Mouse (Mus musculus) limb, embryonic 14.5 days (tissue): ENCODE data around the gene Slc12a7. TPM values are rescaled to one million over a fixed set of nuclear protein-coding genes. Genes with fewer than 3 reads are reported as not detected.
A peak's percentile ranks its signal among the peaks of the same experiment; 100 is the strongest.

Experiments used
- ATAC-seq: fragments of 200-750 bp; cut with Nextera tagmentation; 2 replicates; pipeline ENCODE4 v1.8.0; 2017; ENCODE audit warnings: low read depth, moderate number of reproducible peaks, moderate TSS enrichment; ENCODE audit not compliant: low FRiP score
- DNase-seq: peaks from one replicate; pipeline ENCODE4 v3.0.0-alpha.2; 2015; ENCODE audit warnings: low spot score
- H3K27ac ChIP-seq: fragments of 300-500 bp; sonication (generic); replicated peaks from 2 replicates; pipeline ENCODE4 v1.5.1; 2014; ENCODE audit warnings: low read depth, mild to moderate bottlenecking, low read length, moderate library complexity, mixed read lengths
- H3K27me3 ChIP-seq: fragments of 300-500 bp; sonication (generic); 2 replicates; pipeline ENCODE4 v1.6.1; 2014; ENCODE audit warnings: low read length, mixed read lengths; ENCODE audit not compliant: control insufficient read depth, insufficient read depth
- H3K36me3 ChIP-seq: fragments of 300-500 bp; sonication (generic); 2 replicates; pipeline ENCODE4 v1.6.1; 2014; ENCODE audit warnings: mild to moderate bottlenecking, low read length, moderate library complexity, mixed read lengths; ENCODE audit not compliant: control insufficient read depth, insufficient read depth
- H3K4me1 ChIP-seq: fragments of 300-500 bp; sonication (generic); 2 replicates; pipeline ENCODE4 v1.6.1; 2014; ENCODE audit warnings: antibody characterized with exemption, low read length, mixed read lengths; ENCODE audit not compliant: control insufficient read depth, insufficient read depth
- H3K4me2 ChIP-seq: fragments of 300-500 bp; sonication (generic); replicated peaks from 2 replicates; pipeline ENCODE4 v1.6.1; 2014; ENCODE audit warnings: low read depth, mild to moderate bottlenecking, low read length, moderate library complexity; ENCODE audit not compliant: severe bottlenecking
- H3K4me3 ChIP-seq: fragments of 300-500 bp; sonication (generic); replicated peaks from 2 replicates; pipeline ENCODE4 v1.5.1; 2014; ENCODE audit warnings: low read length
- H3K9ac ChIP-seq: fragments of 300-500 bp; sonication (generic); 2 replicates; pipeline ENCODE4 v1.6.1; 2014; ENCODE audit warnings: mild to moderate bottlenecking, low read depth, low read length, moderate library complexity; ENCODE audit not compliant: severe bottlenecking
- H3K9me3 ChIP-seq: fragments of 300-500 bp; sonication (generic); 2 replicates; pipeline ENCODE4 v1.6.1; 2016; ENCODE audit warnings: low read length; ENCODE audit not compliant: control insufficient read depth
- POLR2A ChIP-seq: fragments of 200-500 bp; IDR thresholded peaks from 2 replicates; pipeline ENCODE4 v1.8.0; 2012; ENCODE audit warnings: inconsistent platforms, mild to moderate bottlenecking, moderate library complexity, borderline replicate concordance; ENCODE audit not compliant: insufficient read depth, insufficient read length; ENCODE audit errors: extremely low read depth
- WGBS: fragments of 180-500 bp; shearing (Covaris S2); extraction: QIAGEN DNeasy Blood & Tissue Kit; methylation state at CpG from one replicate; pipeline ENCODE4 v1.1.7; 2014; 5-methylcytosine and 5-hydroxymethylcytosine counted together
- polyA plus RNA-seq, 2 experiments: library from polyadenylated mRNA; depleted of rRNA in 1 of 2; stranded (reverse) in 1 of 2; unstranded in 1 of 2; fragments of >200 nt; fragmentation: Nextera tagmentation in 1 of 2; extraction: Ambion mirVana in 1 of 2; gene quantifications; 2 replicates each; pipeline versions ENCODE4 v1.2.1 to v1.2.3; 2012 to 2014

Slc12a7 gene
- polyA plus RNA-seq, 2 experiments = 16.5 to 32.8 TPM

DNA sequence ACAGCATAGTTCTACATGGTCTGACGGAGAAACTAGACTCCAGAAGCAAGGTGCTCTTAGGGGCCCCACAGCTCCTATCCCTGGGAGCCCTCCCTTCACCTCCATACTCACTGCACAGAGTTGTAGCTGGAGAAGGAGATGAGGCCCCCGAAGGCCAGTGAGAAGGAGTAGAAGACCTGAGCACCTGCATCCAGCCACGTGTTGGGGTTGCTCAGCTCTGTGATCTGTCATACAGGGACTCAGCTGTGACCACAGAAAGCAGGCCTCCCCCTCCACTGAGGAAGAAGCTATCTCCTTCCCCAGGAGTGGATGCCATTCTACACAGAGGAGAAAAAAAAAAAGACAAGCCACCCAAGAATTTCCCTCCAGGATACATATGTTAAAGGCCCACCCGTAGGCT lies 44.0 kb upstream of the Slc12a7 start:
- Histone ChIP-seq H3K27ac (no peak overlapping the region), H3K9me3 (no peaks in the 10 kb centered on the region), H3K9ac (no peak overlapping the region), H3K27me3 (no peaks in the 10 kb centered on the region), H3K4me2 (no peak overlapping the region), H3K36me3 (no peaks in the 10 kb centered on the region), H3K4me1 (no peaks in the 10 kb centered on the region), H3K4me3 (no peak overlapping the region)
- ATAC-seq = no peak
- TF ChIP-seq POLR2A = no peak
- no peak for DNase-seq
- 75% methylated on average over 4 of the region's 4 CpGs for WGBS

DNA sequence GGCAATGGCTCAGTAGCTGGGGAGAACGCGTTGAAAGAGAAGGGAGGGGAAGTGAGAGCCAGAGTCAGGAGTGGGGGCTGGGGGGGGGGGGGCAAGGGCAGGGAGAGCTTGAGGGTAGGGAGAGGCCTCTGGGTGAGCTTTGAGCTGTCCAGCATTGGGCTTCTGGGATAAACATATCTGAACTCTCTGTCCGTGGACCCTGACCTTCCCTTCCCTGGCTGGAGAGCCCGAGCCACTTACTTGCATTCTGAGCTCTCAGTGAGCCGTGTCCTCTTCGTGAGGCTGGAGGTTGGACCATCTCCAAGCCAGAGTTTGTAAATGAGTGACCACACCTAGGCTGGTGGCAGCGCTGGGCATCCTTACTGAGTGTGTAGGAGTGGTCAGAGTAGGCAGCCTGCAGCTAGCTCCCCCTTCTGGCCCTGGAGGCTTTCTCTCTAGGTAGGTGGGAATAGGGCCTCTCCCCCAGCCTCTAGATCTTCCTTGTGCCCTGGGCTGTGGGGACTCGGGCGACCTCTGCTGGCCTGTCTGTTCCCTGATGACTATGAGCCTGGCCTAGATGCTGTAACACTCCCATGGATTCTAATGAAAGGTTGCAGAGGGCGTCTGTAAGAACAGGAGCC lies 40.5 kb upstream of the Slc12a7 start:
- no peak overlapping the region for H3K4me2 ChIP-seq
- no peak overlapping the region for H3K27ac ChIP-seq
- no peak overlapping the region for H3K4me3 ChIP-seq
- WGBS = 27% methylated on average over 10 of the region's 10 CpGs
- no peaks in the 10 kb centered on the region for H3K9me3 ChIP-seq
- no peaks in the 10 kb centered on the region for H3K27me3 ChIP-seq
- H3K36me3 ChIP-seq = no peaks in the 10 kb centered on the region
- no peaks in the 10 kb centered on the region for H3K4me1 ChIP-seq
- no peak overlapping the region for H3K9ac ChIP-seq
- TF ChIP-seq POLR2A = no peak
- DNase-seq (peak; percentile 35), ATAC-seq (0 out of 2 replicates have a peak, but pooled peaks have one; percentile 68)

DNA sequence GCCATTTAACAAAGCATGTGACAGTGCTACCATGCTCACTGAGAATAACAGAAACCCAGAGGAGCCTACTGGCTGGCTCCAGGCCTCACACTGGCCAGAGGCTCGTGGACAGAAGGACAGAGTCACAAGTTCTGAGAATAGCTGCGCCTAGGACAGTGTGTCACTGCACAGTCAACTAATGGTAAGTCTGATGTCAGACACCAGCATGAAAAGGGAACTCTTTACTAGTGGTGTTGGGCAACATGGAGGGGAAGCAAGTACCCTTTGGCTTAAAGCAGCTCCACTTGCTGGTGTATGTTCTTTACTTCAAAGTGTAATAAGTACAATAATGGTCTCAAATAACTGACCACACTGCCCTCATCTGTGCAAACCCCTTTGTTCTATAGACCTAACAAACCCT lies 39.6 kb upstream of the Slc12a7 start:
- no peaks in the 10 kb centered on the region for H3K9me3 ChIP-seq
- no peaks in the 10 kb centered on the region for H3K36me3 ChIP-seq
- no peaks in the 10 kb centered on the region for H3K4me1 ChIP-seq
- no peak overlapping the region for H3K9ac ChIP-seq
- 79% methylated on average over 2 of the region's 2 CpGs for WGBS
- H3K27ac ChIP-seq = no peak overlapping the region
- H3K4me3 ChIP-seq = no peak overlapping the region
- no peak for DNase-seq
- no peak for ATAC-seq
- no peaks in the 10 kb centered on the region for H3K27me3 ChIP-seq
- H3K4me2 ChIP-seq = no peak overlapping the region
- no peak for TF ChIP-seq POLR2A

DNA sequence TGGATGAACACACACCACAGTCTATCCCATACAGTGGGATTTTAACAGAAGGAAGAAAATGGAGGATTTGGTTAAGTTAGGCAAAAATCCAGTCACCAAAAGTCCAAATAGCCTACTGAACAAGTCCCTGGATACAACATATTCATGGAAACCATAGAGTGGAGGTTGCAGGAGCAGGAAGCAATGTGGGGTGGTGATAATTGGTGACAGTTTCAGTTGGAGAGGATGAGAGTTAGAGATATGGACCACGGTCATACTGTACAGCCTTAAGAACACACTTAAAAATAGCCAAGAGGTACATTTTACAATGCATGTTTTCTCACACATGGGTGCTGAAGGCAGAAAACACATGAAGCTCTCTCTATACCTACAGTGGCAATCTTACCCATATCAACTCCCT lies 37.9 kb upstream of the Slc12a7 start:
- ATAC-seq = no peak
- no peaks in the 10 kb centered on the region for H3K27me3 ChIP-seq

DNA sequence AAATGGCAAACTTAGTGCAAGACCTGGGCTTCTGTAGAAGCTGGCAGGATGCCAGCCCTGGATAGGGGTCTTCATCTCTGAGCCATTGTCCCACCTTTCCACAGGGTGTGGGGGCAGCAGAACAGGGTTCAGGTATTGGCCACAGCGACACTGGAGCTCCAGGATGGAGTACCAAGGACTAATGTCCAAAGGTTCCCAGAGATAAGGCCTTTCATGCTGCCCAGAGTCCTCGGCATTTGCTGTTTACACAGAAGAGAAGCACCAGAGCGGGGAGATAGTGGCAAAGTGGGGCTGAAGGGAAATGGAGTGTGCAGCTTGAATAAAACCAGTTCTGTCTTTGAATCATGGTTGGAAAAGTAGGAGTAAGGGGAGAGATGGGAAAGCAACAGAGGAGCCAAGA lies 36.4 kb upstream of the Slc12a7 start:
- ATAC-seq (no peak), DNase-seq (no peak)
- no peaks in the 10 kb centered on the region for H3K36me3 ChIP-seq
- H3K9ac ChIP-seq = no peak overlapping the region
- no peak overlapping the region for H3K27ac ChIP-seq
- no peaks in the 10 kb centered on the region for H3K9me3 ChIP-seq
- H3K4me3 ChIP-seq = no peak overlapping the region
- H3K4me2 ChIP-seq = no peak overlapping the region
- no peak for TF ChIP-seq POLR2A
- 84% methylated on average over 3 of the region's 3 CpGs for WGBS
- no peaks in the 10 kb centered on the region for H3K4me1 ChIP-seq
- no peaks in the 10 kb centered on the region for H3K27me3 ChIP-seq

More for the DNA sequence above, 37.9 kb upstream of the Slc12a7 start:
- H3K4me3 ChIP-seq = no peak overlapping the region
- TF ChIP-seq POLR2A = no peak
- no peaks in the 10 kb centered on the region for H3K4me1 ChIP-seq
- DNase-seq = no peak
- WGBS = 92% methylated on average over 1 of the region's 1 CpGs
- H3K27ac ChIP-seq = no peak overlapping the region
- no peaks in the 10 kb centered on the region for H3K9me3 ChIP-seq
- H3K36me3 ChIP-seq = no peaks in the 10 kb centered on the region
- H3K9ac ChIP-seq = no peak overlapping the region
- no peak overlapping the region for H3K4me2 ChIP-seq

DNA sequence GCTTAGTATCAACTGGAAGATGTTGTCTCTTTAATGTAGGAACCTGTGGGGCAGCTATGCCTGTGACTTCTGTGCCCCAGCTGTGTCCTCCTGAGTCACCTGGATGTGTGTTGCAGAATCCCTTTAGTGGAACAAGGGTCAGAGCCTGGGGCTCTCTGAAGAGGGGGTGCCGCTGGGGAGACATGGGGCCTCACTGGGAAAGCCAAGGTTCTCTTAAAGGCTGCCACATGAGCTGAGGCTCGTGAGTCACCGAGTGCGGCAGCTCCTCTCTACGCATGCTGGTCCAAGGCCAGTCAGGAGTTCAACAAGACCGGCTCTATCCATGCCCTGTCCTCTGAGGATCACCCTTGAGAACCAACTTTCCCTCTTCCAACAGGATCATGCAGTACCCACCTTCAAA lies 33.2 kb upstream of the Slc12a7 start:
- WGBS = 89% methylated on average over 6 of the region's 6 CpGs
- Histone ChIP-seq H3K27ac (no peak overlapping the region), H3K4me3 (no peak overlapping the region), H3K9ac (no peak overlapping the region), H3K9me3 (no peaks in the 10 kb centered on the region), H3K36me3 (no peaks in the 10 kb centered on the region), H3K4me1 (no peaks in the 10 kb centered on the region), H3K4me2 (no peak overlapping the region), H3K27me3 (no peaks in the 10 kb centered on the region)
- no peak for TF ChIP-seq POLR2A
- DNase-seq = no peak
- no peak for ATAC-seq
